Mouse (Mus musculus): ENCODE data around the gene Il2ra. TPM values are rescaled to one million over a fixed set of nuclear protein-coding genes. Genes with fewer than 3 reads are reported as not detected.

Il2ra gene
- polyA plus RNA-seq, 1 experiment from 2014 or later = not detected

DNA sequence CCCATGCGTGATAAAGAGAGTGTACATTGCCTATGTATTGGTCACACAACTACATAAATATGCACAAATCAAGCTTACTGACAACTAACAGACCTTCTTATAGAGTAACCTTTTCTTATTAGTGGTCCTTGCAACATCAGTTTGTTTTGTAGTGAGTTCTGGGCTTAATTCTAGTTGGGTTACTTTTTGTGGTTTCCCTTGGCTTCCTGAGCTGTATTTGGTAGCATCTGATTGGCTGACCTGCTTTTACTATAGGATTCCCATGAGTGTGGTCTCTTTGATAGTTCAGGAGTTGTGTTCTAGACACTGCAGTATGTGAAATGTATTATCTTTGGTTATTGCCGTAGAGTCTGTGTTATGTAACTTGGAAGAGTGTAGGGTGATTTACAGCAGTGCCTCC, 15.0 kb downstream of the Il2ra start:
- DNase-seq (no peak), ATAC-seq (ENCODE audit: low FRiP score, low TSS enrichment) (no peak)
- Histone ChIP-seq H3K9ac (replicated peaks; ENCODE audit: low read length) (no peak overlapping the region), H3K27ac (replicated peaks; ENCODE audit: low read depth, low read length) (no peak overlapping the region), H3K9me3 (ENCODE audit: control insufficient read depth, low read length) (no peaks in the 10 kb centered on the region), H3K36me3 (ENCODE audit: control insufficient read depth, insufficient read depth, low read length) (no peaks in the 10 kb centered on the region), H3K4me3 (replicated peaks; ENCODE audit: low read depth, low read length) (no peak overlapping the region), H3K27me3 (ENCODE audit: control insufficient read depth, insufficient read depth, low read length) (no peaks in the 10 kb centered on the region), H3K4me2 (ENCODE audit: low read length) (no peak overlapping the region), H3K4me1 (ENCODE audit: control insufficient read depth, insufficient read depth, low read length) (no peaks in the 10 kb centered on the region)
- 91% methylated on average over 2 of the region's 2 CpGs for WGBS

DNA sequence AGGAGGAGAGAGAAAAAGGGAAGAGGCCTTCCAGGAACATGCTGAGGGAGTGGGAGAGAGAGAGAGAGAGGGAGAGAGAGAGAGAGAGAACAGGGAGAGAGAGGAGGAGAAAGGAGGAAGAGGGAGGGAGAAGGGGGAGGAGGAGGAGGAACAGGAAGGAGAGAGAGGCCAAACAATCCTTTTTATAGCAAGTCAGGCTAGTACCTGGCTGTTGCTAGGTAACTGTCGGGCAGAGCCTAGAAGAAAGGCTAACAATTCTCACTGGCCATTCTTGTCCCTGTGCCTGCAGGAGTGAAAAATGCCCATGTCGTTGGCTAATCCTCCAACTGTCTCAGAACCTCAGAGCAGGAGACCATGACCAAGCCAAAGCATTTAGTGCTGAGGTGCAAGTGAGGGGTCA, 16.7 kb downstream of the Il2ra start:
- peak; percentile 17 for DNase-seq

DNA sequence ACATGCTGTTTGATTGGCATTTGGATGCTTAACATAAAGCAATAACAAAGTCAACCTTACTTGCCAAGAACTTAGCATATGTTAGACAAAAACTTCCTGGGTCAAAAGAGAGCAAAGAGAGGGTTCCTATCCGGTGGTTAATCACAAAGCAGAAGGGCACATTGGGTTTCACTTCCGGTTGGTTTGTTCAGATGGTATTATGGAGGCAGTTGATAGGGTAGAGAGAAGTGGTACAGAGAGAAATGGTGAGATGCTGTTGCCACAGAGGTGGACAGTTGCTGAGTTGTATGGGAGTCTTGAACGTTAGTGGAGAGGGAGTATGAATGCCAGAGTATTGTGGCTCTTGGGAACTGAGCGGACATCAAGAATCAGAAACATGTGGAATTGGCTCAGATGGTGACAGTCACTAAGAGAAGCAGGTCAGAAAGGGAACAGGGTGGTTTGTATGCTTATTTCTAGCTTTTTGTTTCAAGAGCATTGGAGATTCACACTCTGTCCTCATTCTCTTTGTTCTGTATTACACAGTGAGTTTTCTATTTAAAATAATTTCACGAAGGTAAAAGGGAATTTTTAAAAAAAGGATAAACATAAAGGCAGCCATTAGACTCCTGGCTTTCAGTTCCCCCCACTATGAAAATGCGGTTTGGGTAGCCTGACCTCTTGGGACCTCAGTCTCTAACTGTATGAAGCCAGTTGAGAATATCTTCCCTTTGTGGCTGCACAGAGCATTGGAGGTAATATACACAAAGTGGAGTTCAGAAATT, 19.7 kb downstream of the Il2ra start:
- no peak overlapping the region for H3K4me3 ChIP-seq (replicated peaks; ENCODE audit: low read depth, low read length)
- no peaks in the 10 kb centered on the region for H3K9me3 ChIP-seq (ENCODE audit: control insufficient read depth, low read length)
- no peaks in the 10 kb centered on the region for H3K27me3 ChIP-seq (ENCODE audit: control insufficient read depth, insufficient read depth, low read length)
- no peak for ATAC-seq (ENCODE audit: low FRiP score, low TSS enrichment)
- H3K27ac ChIP-seq (replicated peaks; ENCODE audit: low read depth, low read length) = no peak overlapping the region
- WGBS = 85% methylated on average over 6 of the region's 6 CpGs
- no peak overlapping the region for H3K9ac ChIP-seq (replicated peaks; ENCODE audit: low read length)
- DNase-seq = no peak
- no peak overlapping the region for H3K4me2 ChIP-seq (ENCODE audit: low read length)
- no peaks in the 10 kb centered on the region for H3K4me1 ChIP-seq (ENCODE audit: control insufficient read depth, insufficient read depth, low read length)
- H3K36me3 ChIP-seq (ENCODE audit: control insufficient read depth, insufficient read depth, low read length) = no peaks in the 10 kb centered on the region

More for the DNA sequence above, 16.7 kb downstream of the Il2ra start:
- H3K4me3 ChIP-seq (replicated peaks; ENCODE audit: low read depth, low read length) = no peak overlapping the region
- H3K27me3 ChIP-seq (ENCODE audit: control insufficient read depth, insufficient read depth, low read length) = no peaks in the 10 kb centered on the region
- 17% methylated on average over 2 of the region's 2 CpGs for WGBS
- H3K9me3 ChIP-seq (ENCODE audit: control insufficient read depth, low read length) = no peaks in the 10 kb centered on the region
- no peak overlapping the region for H3K9ac ChIP-seq (replicated peaks; ENCODE audit: low read length)
- no peaks in the 10 kb centered on the region for H3K4me1 ChIP-seq (ENCODE audit: control insufficient read depth, insufficient read depth, low read length)
- H3K4me2 ChIP-seq (ENCODE audit: low read length) = no peak overlapping the region
- H3K27ac ChIP-seq (replicated peaks; ENCODE audit: low read depth, low read length) = no peak overlapping the region
- ATAC-seq (ENCODE audit: low FRiP score, low TSS enrichment) = peak; percentile 9; the same call in 1 of the 2 replicates
- H3K36me3 ChIP-seq (ENCODE audit: control insufficient read depth, insufficient read depth, low read length) = no peaks in the 10 kb centered on the region

DNA sequence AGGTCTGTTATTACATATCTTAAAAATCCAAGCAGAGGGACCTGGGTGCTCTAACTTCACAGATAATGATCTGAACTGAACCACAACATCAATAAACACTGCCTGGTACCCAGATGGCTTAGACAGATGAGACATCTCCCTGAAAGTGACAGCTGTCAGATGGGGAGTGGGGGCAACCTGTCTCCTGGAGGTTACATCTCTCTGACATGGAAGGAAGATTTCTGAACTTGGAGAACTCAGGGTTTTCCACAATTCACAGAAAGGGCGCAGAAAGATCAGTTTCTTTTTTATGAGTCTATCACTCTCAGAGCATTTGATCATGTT, 20.3 kb downstream of the Il2ra start:
- Histone ChIP-seq H3K27me3 (ENCODE audit: control insufficient read depth, insufficient read depth, low read length) (no peaks in the 10 kb centered on the region), H3K4me3 (replicated peaks; ENCODE audit: low read depth, low read length) (no peak overlapping the region), H3K27ac (replicated peaks; ENCODE audit: low read depth, low read length) (no peak overlapping the region), H3K4me2 (ENCODE audit: low read length) (no peak overlapping the region), H3K9ac (replicated peaks; ENCODE audit: low read length) (no peak overlapping the region), H3K36me3 (ENCODE audit: control insufficient read depth, insufficient read depth, low read length) (no peaks in the 10 kb centered on the region), H3K9me3 (ENCODE audit: control insufficient read depth, low read length) (no peaks in the 10 kb centered on the region), H3K4me1 (ENCODE audit: control insufficient read depth, insufficient read depth, low read length) (no peaks in the 10 kb centered on the region)
- ATAC-seq (ENCODE audit: low FRiP score, low TSS enrichment) = no peak
- WGBS = 100% methylated on average over 1 of the region's 1 CpGs
- no peak for DNase-seq

DNA sequence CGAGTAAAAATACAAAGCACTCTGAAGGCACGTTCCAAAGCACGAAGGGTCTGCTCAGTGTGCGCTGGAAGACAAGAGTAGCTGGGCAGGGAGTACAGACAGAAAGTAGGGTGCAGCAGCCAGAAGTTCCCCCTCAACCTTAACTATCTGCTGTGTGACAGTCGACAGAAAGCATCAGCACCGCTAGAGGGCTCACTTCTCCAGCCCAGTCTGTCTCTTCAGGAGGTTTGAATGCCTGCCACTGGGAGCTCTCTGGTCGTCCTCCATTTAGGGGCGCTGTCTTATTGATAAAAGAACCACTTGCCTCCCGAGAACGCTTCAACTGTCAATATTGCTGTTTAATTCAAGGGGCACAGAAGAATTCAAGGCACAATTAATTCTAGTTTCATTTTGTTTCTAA, 21.4 kb downstream of the Il2ra start:
- WGBS = 2% methylated on average over 10 of the region's 10 CpGs
- Histone ChIP-seq H3K4me2 (ENCODE audit: low read length) (peak overlapping the region; percentile 32), H3K4me1 (ENCODE audit: control insufficient read depth, insufficient read depth, low read length) (no peaks in the 10 kb centered on the region), H3K9ac (replicated peaks; ENCODE audit: low read length) (no peak overlapping the region), H3K4me3 (replicated peaks; ENCODE audit: low read depth, low read length) (0 out of 2 replicates have a peak overlapping the region, but pooled peaks have one; percentile 1), H3K27me3 (ENCODE audit: control insufficient read depth, insufficient read depth, low read length) (no peaks in the 10 kb centered on the region), H3K27ac (replicated peaks; ENCODE audit: low read depth, low read length) (no peak overlapping the region), H3K9me3 (ENCODE audit: control insufficient read depth, low read length) (no peaks in the 10 kb centered on the region), H3K36me3 (ENCODE audit: control insufficient read depth, insufficient read depth, low read length) (no peaks in the 10 kb centered on the region)
- peak; percentile 82 for ATAC-seq (ENCODE audit: low FRiP score, low TSS enrichment)
- peak; percentile 88 for DNase-seq

- Histone ChIP-seq H3K27ac (replicated peaks; ENCODE audit: low read depth, low read length) (no peak overlapping the region), H3K9me3 (ENCODE audit: control insufficient read depth, low read length) (no peaks in the 10 kb centered on the region), H3K36me3 (ENCODE audit: control insufficient read depth, insufficient read depth, low read length) (no peaks in the 10 kb centered on the region), H3K4me3 (replicated peaks; ENCODE audit: low read depth, low read length) (0 out of 2 replicates have a peak overlapping the region, but pooled peaks have one; percentile 1), H3K9ac (replicated peaks; ENCODE audit: low read length) (no peak overlapping the region), H3K27me3 (ENCODE audit: control insufficient read depth, insufficient read depth, low read length) (no peaks in the 10 kb centered on the region), H3K4me1 (ENCODE audit: control insufficient read depth, insufficient read depth, low read length) (no peaks in the 10 kb centered on the region), H3K4me2 (ENCODE audit: low read length) (peak overlapping the region; percentile 32)
- DNase-seq = peak; percentile 41
- WGBS = 40% methylated on average over 6 of the region's 6 CpGs
- peak; percentile 70; the same call in 1 of the 2 replicates for ATAC-seq (ENCODE audit: low FRiP score, low TSS enrichment)
Measured at GRCm38 (mm10) chr2:11664367-11664766, 21.8 kb downstream of the Il2ra start.

DNA sequence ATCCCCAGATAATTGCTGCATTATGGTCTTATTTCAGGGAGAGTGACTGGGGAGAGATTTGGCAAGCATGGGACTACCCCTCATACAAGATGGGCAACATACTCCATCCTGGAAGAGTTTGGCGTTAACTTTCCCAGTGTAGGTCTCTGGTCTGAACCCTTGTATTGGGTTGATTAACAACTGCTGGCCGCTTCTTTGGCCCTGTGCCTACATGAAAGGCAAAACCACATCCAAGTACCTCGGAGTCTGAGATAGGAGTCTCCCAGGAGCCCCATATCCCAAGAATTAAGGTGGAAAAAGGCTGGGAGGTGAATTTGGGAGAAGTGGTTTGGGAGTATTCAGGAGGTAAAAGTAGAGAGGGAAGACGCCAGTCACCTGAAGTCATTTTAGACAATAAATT, 22.2 kb downstream of the Il2ra start:
- Histone ChIP-seq H3K27me3 (ENCODE audit: control insufficient read depth, insufficient read depth, low read length) (no peaks in the 10 kb centered on the region), H3K27ac (replicated peaks; ENCODE audit: low read depth, low read length) (no peak overlapping the region), H3K36me3 (ENCODE audit: control insufficient read depth, insufficient read depth, low read length) (no peaks in the 10 kb centered on the region), H3K9me3 (ENCODE audit: control insufficient read depth, low read length) (no peaks in the 10 kb centered on the region), H3K4me3 (replicated peaks; ENCODE audit: low read depth, low read length) (no peak overlapping the region), H3K4me1 (ENCODE audit: control insufficient read depth, insufficient read depth, low read length) (no peaks in the 10 kb centered on the region), H3K4me2 (ENCODE audit: low read length) (no peak overlapping the region), H3K9ac (replicated peaks; ENCODE audit: low read length) (no peak overlapping the region)
- no peak for ATAC-seq (ENCODE audit: low FRiP score, low TSS enrichment)
- DNase-seq = no peak
- WGBS = 85% methylated on average over 4 of the region's 4 CpGs

DNA sequence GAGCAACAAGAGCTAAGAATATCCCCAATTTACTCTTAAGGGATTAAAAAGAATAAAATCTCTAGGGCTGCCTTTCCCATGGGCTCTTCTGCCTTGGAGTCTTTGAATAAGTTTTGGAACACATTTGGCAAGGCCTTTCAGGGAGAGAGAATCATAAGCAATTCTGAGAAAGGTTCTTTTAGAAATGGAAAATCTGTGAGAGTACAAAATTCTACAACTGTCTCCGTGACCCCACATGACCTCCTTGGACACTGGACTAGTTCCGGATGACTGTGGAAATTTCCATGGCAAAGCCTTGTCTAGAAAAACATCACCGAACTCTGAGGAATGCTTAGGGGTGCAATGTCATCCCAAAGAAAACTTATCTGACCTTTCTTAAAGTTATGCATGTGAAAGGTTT, 22.7 kb downstream of the Il2ra start:
- H3K4me3 ChIP-seq (replicated peaks; ENCODE audit: low read depth, low read length) = no peak overlapping the region
- no peaks in the 10 kb centered on the region for H3K36me3 ChIP-seq (ENCODE audit: control insufficient read depth, insufficient read depth, low read length)
- H3K4me1 ChIP-seq (ENCODE audit: control insufficient read depth, insufficient read depth, low read length) = no peaks in the 10 kb centered on the region
- H3K27me3 ChIP-seq (ENCODE audit: control insufficient read depth, insufficient read depth, low read length) = no peaks in the 10 kb centered on the region
- no peak overlapping the region for H3K4me2 ChIP-seq (ENCODE audit: low read length)
- H3K9me3 ChIP-seq (ENCODE audit: control insufficient read depth, low read length) = no peaks in the 10 kb centered on the region
- DNase-seq (no peak), ATAC-seq (ENCODE audit: low FRiP score, low TSS enrichment) (no peak)
- 87% methylated on average over 3 of the region's 3 CpGs for WGBS
- no peak overlapping the region for H3K9ac ChIP-seq (replicated peaks; ENCODE audit: low read length)
- H3K27ac ChIP-seq (replicated peaks; ENCODE audit: low read depth, low read length) = no peak overlapping the region

GRCm38 (mm10) chr2:11672144-11672543, 29.5 kb downstream of the Il2ra start:
- no peak overlapping the region for H3K27ac ChIP-seq (replicated peaks; ENCODE audit: low read depth, low read length)
- H3K36me3 ChIP-seq (ENCODE audit: control insufficient read depth, insufficient read depth, low read length) = no peaks in the 10 kb centered on the region
- 27% methylated on average over 3 of the region's 3 CpGs for WGBS
- no peaks in the 10 kb centered on the region for H3K27me3 ChIP-seq (ENCODE audit: control insufficient read depth, insufficient read depth, low read length)
- H3K4me3 ChIP-seq (replicated peaks; ENCODE audit: low read depth, low read length) = no peak overlapping the region
- no peak overlapping the region for H3K9ac ChIP-seq (replicated peaks; ENCODE audit: low read length)
- ATAC-seq (ENCODE audit: low FRiP score, low TSS enrichment) (no peak), DNase-seq (no peak)
- no peak overlapping the region for H3K4me2 ChIP-seq (ENCODE audit: low read length)
- H3K4me1 ChIP-seq (ENCODE audit: control insufficient read depth, insufficient read depth, low read length) = no peaks in the 10 kb centered on the region
- no peaks in the 10 kb centered on the region for H3K9me3 ChIP-seq (ENCODE audit: control insufficient read depth, low read length)

Measured in midbrain, embryonic 14.5 days (tissue).